Mouse (Mus musculus) C2C12 (cell line): Measurements from ENCODE around the gene Sowahc. TPM values are rescaled to one million over a fixed set of nuclear protein-coding genes. Genes with fewer than 3 reads are reported as not detected.

ENCODE experiments used
- H3K27me3 ChIP-seq: one replicate; pipeline ENCODE4 v1.6.1; 2011; ENCODE audit not compliant: control insufficient read depth, insufficient read depth, insufficient read length
- H3K36me3 ChIP-seq: one replicate; pipeline ENCODE4 v1.6.1; 2011; ENCODE audit not compliant: control insufficient read depth, insufficient read depth
- H3K4me3 ChIP-seq: one replicate; pipeline ENCODE4 v1.5.1; 2011; ENCODE audit warnings: mild to moderate bottlenecking, control low read depth; ENCODE audit not compliant: poor library complexity, insufficient read depth, severe bottlenecking
- H3K79me2 ChIP-seq: one replicate; pipeline ENCODE4 v1.6.1; 2011; ENCODE audit not compliant: control insufficient read depth, insufficient read depth
- H3K79me3 ChIP-seq: one replicate; pipeline ENCODE4 v1.6.1; 2011; ENCODE audit warnings: low read depth, control low read depth
- H3ac ChIP-seq: one replicate; pipeline ENCODE3; 2011; ENCODE audit warnings: low read depth; ENCODE audit not compliant: control insufficient read depth, insufficient read length
- CEBPB ChIP-seq: IDR thresholded peaks from one replicate; pipeline ENCODE4 v1.6.1; 2011; ENCODE audit warnings: low read depth, mild to moderate bottlenecking, control low read depth, moderate library complexity
- CTCF ChIP-seq: IDR thresholded peaks from one replicate; pipeline ENCODE4 v1.5.1; 2011; ENCODE audit not compliant: control insufficient read depth, insufficient read depth, insufficient read length
- FOSL1 ChIP-seq: IDR thresholded peaks from one replicate; pipeline ENCODE4 v1.8.0; 2011; ENCODE audit warnings: mild to moderate bottlenecking, low read length; ENCODE audit not compliant: poor library complexity, insufficient read depth, severe bottlenecking
- MAX ChIP-seq: IDR thresholded peaks from one replicate; pipeline ENCODE4 v1.6.1; 2011; ENCODE audit warnings: mild to moderate bottlenecking, control low read depth
- MYOD1 ChIP-seq: IDR thresholded peaks from one replicate; pipeline ENCODE4 v1.6.1; 2011; ENCODE audit warnings: low read depth; ENCODE audit not compliant: control insufficient read depth, insufficient read length
- MYOG ChIP-seq: IDR thresholded peaks from one replicate; pipeline ENCODE4 v1.6.1; 2011; ENCODE audit not compliant: control insufficient read depth, insufficient read length; ENCODE audit errors: extremely low read depth
- USF1 ChIP-seq: IDR thresholded peaks from one replicate; pipeline ENCODE4 v1.6.1; 2011; ENCODE audit warnings: low read depth, mild to moderate bottlenecking, control low read depth, moderate library complexity
- polyA plus RNA-seq: library from polyadenylated mRNA; unstranded; fragments of >200 nt; fragmentation: generic; extraction: Trizol; gene quantifications from one replicate; pipeline ENCODE4 v1.2.1, GENCODE M21; 2012; ENCODE audit warnings: missing spikeins

Gene Sowahc
- polyA plus RNA-seq, 1 experiment: 2.2 TPM

GRCm38 (mm10) chr10:59266097-59266496 lies 44.3 kb downstream of the Sowahc start:
- no peaks in the 10 kb centered on the region for H3K36me3 ChIP-seq
- no peaks in the 10 kb centered on the region for H3K27me3 ChIP-seq
- H3K4me3 ChIP-seq: no peak overlapping the region
- H3K79me2 ChIP-seq: no peaks in the 10 kb centered on the region
- H3K79me3 ChIP-seq: no peaks in the 10 kb centered on the region
- no peak for TF ChIP-seq CTCF
- TF ChIP-seq CEBPB: no peak
- TF ChIP-seq USF1: no peak
- no peak overlapping the region for H3ac ChIP-seq

GRCm38 (mm10) chr10:59267275-59267674 lies 45.5 kb downstream of the Sowahc start:
- no peaks in the 10 kb centered on the region for H3K79me3 ChIP-seq
- H3K27me3 ChIP-seq: no peaks in the 10 kb centered on the region
- H3K36me3 ChIP-seq: no peaks in the 10 kb centered on the region
- no peaks in the 10 kb centered on the region for H3K79me2 ChIP-seq
- H3K4me3 ChIP-seq: no peak overlapping the region
- TF ChIP-seq CEBPB (no peak), CTCF (no peak), MYOG (no peak), FOSL1 (no peak), USF1 (no peak), MAX (no peak), MYOD1 (no peak)
- H3ac ChIP-seq: no peak overlapping the region

GRCm38 (mm10) chr10:59268109-59268508 lies 46.4 kb downstream of the Sowahc start:
- H3K79me3 ChIP-seq: no peaks in the 10 kb centered on the region
- no peaks in the 10 kb centered on the region for H3K27me3 ChIP-seq
- TF ChIP-seq MYOG: no peak
- TF ChIP-seq CTCF: no peak
- TF ChIP-seq USF1: no peak
- no peak for TF ChIP-seq FOSL1
- TF ChIP-seq MAX: no peak
- TF ChIP-seq CEBPB: no peak
- TF ChIP-seq MYOD1: no peak
- H3ac ChIP-seq: no peak overlapping the region
- no peak overlapping the region for H3K4me3 ChIP-seq
- H3K79me2 ChIP-seq: no peaks in the 10 kb centered on the region
- H3K36me3 ChIP-seq: no peaks in the 10 kb centered on the region

GRCm38 (mm10) chr10:59268754-59269153 lies 47.0 kb downstream of the Sowahc start:
- no peaks in the 10 kb centered on the region for H3K27me3 ChIP-seq
- no peaks in the 10 kb centered on the region for H3K79me3 ChIP-seq
- no peak overlapping the region for H3ac ChIP-seq
- no peaks in the 10 kb centered on the region for H3K79me2 ChIP-seq
- H3K36me3 ChIP-seq: no peaks in the 10 kb centered on the region
- no peak for TF ChIP-seq MYOG
- no peak overlapping the region for H3K4me3 ChIP-seq

- no peaks in the 10 kb centered on the region for H3K27me3 ChIP-seq
- TF ChIP-seq USF1 (no peak), FOSL1 (no peak), MYOD1 (no peak), MAX (no peak), MYOG (no peak), CTCF (no peak), CEBPB (no peak)
- H3K36me3 ChIP-seq: no peaks in the 10 kb centered on the region
- H3ac ChIP-seq: no peak overlapping the region
- no peaks in the 10 kb centered on the region for H3K79me2 ChIP-seq
- H3K79me3 ChIP-seq: no peaks in the 10 kb centered on the region
- H3K4me3 ChIP-seq: no peak overlapping the region
Observed at GRCm38 (mm10) chr10:59275745-59276144, 54.0 kb downstream of the Sowahc start.

Other genes starting within 250 kb of the Sowahc start
- gene Sept10, start 106 bp upstream of the Sowahc start, polyA plus RNA-seq: 12.0 TPM
- 26.4 TPM for gene P4ha1, start 101.3 kb downstream of the Sowahc start, polyA plus RNA-seq
- gene Gm10273, start 173.7 kb downstream of the Sowahc start, polyA plus RNA-seq: 4.5 TPM
- gene Pla2g12b, start 181.7 kb downstream of the Sowahc start, polyA plus RNA-seq: not detected
- gene Oit3, start 219.8 kb downstream of the Sowahc start, polyA plus RNA-seq: 0.27 TPM